Mouse (Mus musculus) liver, embryonic 15.5 days (tissue): Measurements from ENCODE around the gene Ube2t. TPM values are rescaled to one million over a fixed set of nuclear protein-coding genes. Genes with fewer than 3 reads are reported as not detected.
A peak's percentile ranks its signal among the peaks of the same experiment; 100 is the strongest.

ENCODE experiments used
- ATAC-seq: fragments of 200-750 bp; cut with Nextera tagmentation; 2 replicates; pipeline ENCODE4 v1.8.0; 2017; ENCODE audit warnings: moderate number of reproducible peaks, mild to moderate bottlenecking, moderate library complexity; ENCODE audit not compliant: insufficient read depth
- H3K27ac ChIP-seq: fragments of 300-500 bp; sonication (generic); replicated peaks from 2 replicates; pipeline ENCODE4 v1.5.1; 2015; ENCODE audit warnings: mild to moderate bottlenecking, inconsistent platforms
- H3K27me3 ChIP-seq: fragments of 300-500 bp; sonication (generic); 2 replicates; pipeline ENCODE4 v1.6.1; 2015; ENCODE audit warnings: mild to moderate bottlenecking, inconsistent platforms
- H3K36me3 ChIP-seq: fragments of 300-500 bp; sonication (generic); replicated peaks from 2 replicates; pipeline ENCODE4 v1.6.1; 2015; ENCODE audit warnings: moderate library complexity, mild to moderate bottlenecking, inconsistent platforms
- H3K4me1 ChIP-seq: fragments of 300-500 bp; sonication (generic); replicated peaks from 2 replicates; pipeline ENCODE4 v1.6.1; 2015; ENCODE audit warnings: inconsistent platforms
- H3K4me2 ChIP-seq: fragments of 300-500 bp; sonication (generic); 2 replicates; pipeline ENCODE4 v1.6.1; 2015; ENCODE audit warnings: moderate library complexity, mild to moderate bottlenecking, inconsistent platforms
- H3K4me3 ChIP-seq: fragments of 300-500 bp; sonication (generic); replicated peaks from 2 replicates; pipeline ENCODE4 v1.5.1; 2015; ENCODE audit warnings: mild to moderate bottlenecking, inconsistent platforms
- H3K9ac ChIP-seq: fragments of 300-500 bp; sonication (generic); 2 replicates; pipeline ENCODE4 v1.6.1; 2015; ENCODE audit warnings: moderate library complexity, mild to moderate bottlenecking, inconsistent platforms
- H3K9me3 ChIP-seq: fragments of 300-500 bp; sonication (generic); replicated peaks from 2 replicates; pipeline ENCODE4 v1.6.1; 2016; ENCODE audit warnings: inconsistent platforms
- WGBS: fragments of 180-500 bp; shearing (Covaris S2); methylation state at CpG from one replicate; pipeline ENCODE4 v1.1.7; 2015; ENCODE audit warnings: mixed read lengths; ENCODE audit not compliant: insufficient replicate concordance; 5-methylcytosine and 5-hydroxymethylcytosine counted together
- polyA plus RNA-seq: library from polyadenylated mRNA; unstranded; fragments of >200 nt; fragmentation: Nextera tagmentation; extraction: Ambion mirVana; gene quantifications from 2 replicates; pipeline ENCODE4 v1.2.1, GENCODE M21; 2015

Ube2t gene
- polyA plus RNA-seq, 1 experiment from 2014 or later = 32.5 TPM

GRCm38 (mm10) chr1:134955050-134955636 lies 7.2 kb upstream of the Ube2t start:
- no peaks in the 10 kb centered on the region for H3K27me3 ChIP-seq
- H3K27ac ChIP-seq = peak overlapping the region; percentile 82
- peak overlapping the region; percentile 77 for H3K4me2 ChIP-seq
- no peaks in the 10 kb centered on the region for H3K9me3 ChIP-seq
- WGBS = 4% methylated on average over 16 of the region's 16 CpGs
- H3K9ac ChIP-seq = peak overlapping the region; percentile 90
- peak; percentile 2 for ATAC-seq
- 0 out of 2 replicates have a peak, but pooled peaks cover 2% of the 10 kb centered on the region for H3K36me3 ChIP-seq
- peak overlapping the region; percentile 94 for H3K4me3 ChIP-seq
- peaks cover 18% of the 10 kb centered on the region for H3K4me1 ChIP-seq

- no peaks in the 10 kb centered on the region for H3K9me3 ChIP-seq
- peak within 1 kb of the TSS; percentile 82 for H3K27ac ChIP-seq
- WGBS = 0% methylated on average over 39 of the region's 39 CpGs
- peak; percentile 99 for ATAC-seq
- no peaks in the 10 kb centered on the region for H3K36me3 ChIP-seq
- H3K4me3 ChIP-seq = peak within 1 kb of the TSS; percentile 94
- H3K9ac ChIP-seq = peak within 1 kb of the TSS; percentile 90
- peaks cover 18% of the 10 kb centered on the region for H3K4me1 ChIP-seq
- H3K4me2 ChIP-seq = peak within 1 kb of the TSS; percentile 77
- no peaks in the 10 kb centered on the region for H3K27me3 ChIP-seq
These were observed 6.7 kb upstream of the Ube2t start, which contains the start of gene Ppp1r12b for GRCm38 (mm10) chr1:134955637-134956176. Gene Ppp1r12b, minus strand, starts transcription at chr1:134955942.

- Histone ChIP-seq H3K9me3 (no peaks in the 10 kb centered on the region), H3K9ac (no peak overlapping the region), H3K27ac (no peak overlapping the region), H3K4me3 (no peak overlapping the region), H3K27me3 (no peaks in the 10 kb centered on the region), H3K4me2 (no peak overlapping the region), H3K36me3 (peaks cover 6% of the 10 kb centered on the region; the same call in 1 of the 2 replicates), H3K4me1 (peaks cover 30% of the 10 kb centered on the region)
- 62% methylated on average over 7 of the region's 7 CpGs for WGBS
- ATAC-seq = no peak
These were observed 1.7 kb upstream of the Ube2t start for GRCm38 (mm10) chr1:134960634-134961033.

- peak; percentile 74 for ATAC-seq
- H3K27ac ChIP-seq = peak overlapping the region; percentile 85
- no peaks in the 10 kb centered on the region for H3K27me3 ChIP-seq
- 3% methylated on average over 11 of the region's 11 CpGs for whole genome bisulfite sequencing
- peaks cover 24% of the 10 kb centered on the region for H3K4me1 ChIP-seq
- H3K4me2 ChIP-seq = peak overlapping the region; percentile 91
- peak overlapping the region; percentile 76 for H3K9ac ChIP-seq
- no peaks in the 10 kb centered on the region for H3K9me3 ChIP-seq
- H3K36me3 ChIP-seq = peaks cover 20% of the 10 kb centered on the region
- peak overlapping the region; percentile 82 for H3K4me3 ChIP-seq
These were observed 456 bp downstream of the Ube2t start for GRCm38 (mm10) chr1:134962821-134963220.

- WGBS = 83% methylated on average over 2 of the region's 2 CpGs
- no peak overlapping the region for H3K4me2 ChIP-seq
- no peaks in the 10 kb centered on the region for H3K27me3 ChIP-seq
- H3K4me1 ChIP-seq = peaks cover 24% of the 10 kb centered on the region
- peaks cover 45% of the 10 kb centered on the region for H3K36me3 ChIP-seq
- no peak overlapping the region for H3K27ac ChIP-seq
- H3K9me3 ChIP-seq = no peaks in the 10 kb centered on the region
- H3K9ac ChIP-seq = no peak overlapping the region
- no peak for ATAC-seq
- H3K4me3 ChIP-seq = no peak overlapping the region
These were observed 3.1 kb downstream of the Ube2t start for GRCm38 (mm10) chr1:134965430-134965829.

- H3K9ac ChIP-seq = no peak overlapping the region
- whole genome bisulfite sequencing = 67% methylated on average over 1 of the region's 1 CpGs
- no peak overlapping the region for H3K4me2 ChIP-seq
- no peaks in the 10 kb centered on the region for H3K27me3 ChIP-seq
- peaks cover 70% of the 10 kb centered on the region for H3K36me3 ChIP-seq
- H3K4me1 ChIP-seq = no peaks in the 10 kb centered on the region
- H3K9me3 ChIP-seq = no peaks in the 10 kb centered on the region
- no peak overlapping the region for H3K4me3 ChIP-seq
- no peak for ATAC-seq
- no peak overlapping the region for H3K27ac ChIP-seq
These were observed 10.6 kb downstream of the Ube2t start for GRCm38 (mm10) chr1:134972920-134973319.

- H3K9ac ChIP-seq = no peak overlapping the region
- H3K4me1 ChIP-seq = peaks cover 10% of the 10 kb centered on the region
- H3K4me2 ChIP-seq = peak overlapping the region; percentile 65
- H3K27ac ChIP-seq = no peak overlapping the region
- WGBS = 27% methylated on average over 48 of the region's 48 CpGs
- H3K4me3 ChIP-seq = peak overlapping the region; percentile 37
- H3K9me3 ChIP-seq = no peaks in the 10 kb centered on the region
- H3K27me3 ChIP-seq = peaks cover 48% of the 10 kb centered on the region
- no peaks in the 10 kb centered on the region for H3K36me3 ChIP-seq
- peak; percentile 18; the same call in 1 of the 2 replicates for ATAC-seq
These were observed 25.0 kb downstream of the Ube2t start for GRCm38 (mm10) chr1:134987173-134987961.

GRCm38 (mm10) chr1:134987962-134988341 lies 25.6 kb downstream of the Ube2t start:
- Histone ChIP-seq H3K4me1 (peaks cover 10% of the 10 kb centered on the region), H3K9ac (no peak overlapping the region), H3K4me3 (peak overlapping the region; percentile 37), H3K36me3 (no peaks in the 10 kb centered on the region), H3K4me2 (peak overlapping the region; percentile 65), H3K9me3 (no peaks in the 10 kb centered on the region), H3K27ac (no peak overlapping the region), H3K27me3 (peaks cover 48% of the 10 kb centered on the region)
- no peak for ATAC-seq
- 11% methylated on average over 14 of the region's 14 CpGs for WGBS

GRCm38 (mm10) chr1:134989372-134989771 lies 27.0 kb downstream of the Ube2t start:
- no peak overlapping the region for H3K4me2 ChIP-seq

GRCm38 (mm10) chr1:134992046-134992645 lies 29.8 kb downstream of the Ube2t start:
- ATAC-seq = no peak

More at GRCm38 (mm10) chr1:134989372-134989771, 27.0 kb downstream of the Ube2t start:
- Histone ChIP-seq H3K9me3 (no peaks in the 10 kb centered on the region), H3K36me3 (no peaks in the 10 kb centered on the region), H3K9ac (no peak overlapping the region), H3K27ac (no peak overlapping the region), H3K27me3 (peaks cover 51% of the 10 kb centered on the region), H3K4me1 (peaks cover 10% of the 10 kb centered on the region), H3K4me3 (no peak overlapping the region)
- WGBS = 5% methylated on average over 7 of the region's 7 CpGs
- no peak for ATAC-seq

GRCm38 (mm10) chr1:134994739-134995138 lies 32.4 kb downstream of the Ube2t start:
- no peak overlapping the region for H3K4me3 ChIP-seq
- H3K4me1 ChIP-seq = no peaks in the 10 kb centered on the region
- WGBS = 55% methylated on average over 3 of the region's 3 CpGs
- no peak overlapping the region for H3K9ac ChIP-seq
- ATAC-seq = no peak
- no peak overlapping the region for H3K4me2 ChIP-seq
- H3K9me3 ChIP-seq = no peaks in the 10 kb centered on the region
- no peaks in the 10 kb centered on the region for H3K36me3 ChIP-seq
- no peak overlapping the region for H3K27ac ChIP-seq
- peaks cover 23% of the 10 kb centered on the region for H3K27me3 ChIP-seq

More at GRCm38 (mm10) chr1:134992046-134992645, 29.8 kb downstream of the Ube2t start:
- H3K27ac ChIP-seq = no peak overlapping the region
- no peak overlapping the region for H3K9ac ChIP-seq
- H3K4me1 ChIP-seq = peaks cover 10% of the 10 kb centered on the region
- no peak overlapping the region for H3K4me3 ChIP-seq
- H3K27me3 ChIP-seq = peaks cover 47% of the 10 kb centered on the region
- H3K9me3 ChIP-seq = no peaks in the 10 kb centered on the region
- no peak overlapping the region for H3K4me2 ChIP-seq
- no peaks in the 10 kb centered on the region for H3K36me3 ChIP-seq
- WGBS = 23% methylated on average over 8 of the region's 8 CpGs
